Mouse (Mus musculus) ES-E14 (cell line): ENCODE measurements around the gene Setd7.

Experiments
- CHD2 ChIP-seq: IDR thresholded peaks from 2 replicates; pipeline ENCODE4 v1.6.1; 2014; ENCODE audit warnings: mild to moderate bottlenecking, low read depth, low read length, inconsistent platforms
- MAFK ChIP-seq: IDR thresholded peaks from 2 replicates; pipeline ENCODE4 v1.6.1; 2014; ENCODE audit warnings: mild to moderate bottlenecking, low read depth, low read length, inconsistent platforms; ENCODE audit not compliant: insufficient read depth
- ZC3H11A ChIP-seq: IDR thresholded peaks from 2 replicates; pipeline ENCODE4 v1.6.1; 2012; ENCODE audit warnings: low read depth, mild to moderate bottlenecking, inconsistent platforms, low read length, borderline replicate concordance
- ZNF384 ChIP-seq: IDR thresholded peaks from 2 replicates; pipeline ENCODE4 v1.6.1; 2012; ENCODE audit warnings: low read depth, low read length, inconsistent platforms

GRCm38 (mm10) chr3:51511983-51512382 is 48.7 kb downstream of the Setd7 start:
- TF ChIP-seq ZC3H11A (no peak), ZNF384 (no peak), MAFK (no peak), CHD2 (no peak)
